Mouse (Mus musculus) liver, adult 2 months (tissue): Measurements from ENCODE around the gene Trpv5. TPM values are rescaled to one million over a fixed set of nuclear protein-coding genes. Genes with fewer than 3 reads are reported as not detected.

ENCODE experiments used
- DNase-seq: peaks from one replicate; pipeline ENCODE4 v3.0.0-alpha.2; 2011; ENCODE audit warnings: low read depth, low spot score; ENCODE audit errors: extremely low read depth
- H3K27ac ChIP-seq: fragments of 200-500 bp; replicated peaks from 2 replicates; pipeline ENCODE4 v1.5.1; 2012; ENCODE audit warnings: low read depth, mild to moderate bottlenecking, control low read depth, inconsistent platforms, low read length; ENCODE audit not compliant: insufficient read depth
- H3K27me3 ChIP-seq: fragments of 200-500 bp; 2 replicates; pipeline ENCODE4 v1.6.1; 2012; ENCODE audit warnings: mild to moderate bottlenecking, moderate library complexity, low read length, inconsistent platforms; ENCODE audit not compliant: control insufficient read depth, insufficient read depth
- H3K36me3 ChIP-seq: fragments of 200-500 bp; 2 replicates; pipeline ENCODE4 v1.6.1; 2012; ENCODE audit warnings: low read length, inconsistent platforms; ENCODE audit not compliant: control insufficient read depth, insufficient read depth
- H3K4me1 ChIP-seq: fragments of 200-500 bp; 2 replicates; pipeline ENCODE4 v1.6.1; 2011; ENCODE audit warnings: low read length; ENCODE audit not compliant: control insufficient read depth, insufficient read depth
- H3K4me3 ChIP-seq: fragments of 200-500 bp; 2 replicates; pipeline ENCODE4 v1.5.1; 2011; ENCODE audit warnings: low read depth, mild to moderate bottlenecking, control low read depth, low read length, moderate library complexity; ENCODE audit not compliant: insufficient read depth
- H3K79me2 ChIP-seq: fragments of 200-500 bp; 2 replicates; pipeline ENCODE4 v1.6.1; 2012; ENCODE audit warnings: inconsistent platforms, mild to moderate bottlenecking, low read length, moderate library complexity; ENCODE audit not compliant: control insufficient read depth, insufficient read depth
- H3K9ac ChIP-seq: fragments of 200-500 bp; 2 replicates; pipeline ENCODE4 v1.6.1; 2012; ENCODE audit warnings: low read depth, mild to moderate bottlenecking, control low read depth, inconsistent platforms, low read length
- CTCF ChIP-seq: fragments of 200-500 bp; IDR thresholded peaks from 2 replicates; pipeline ENCODE4 v1.5.1; 2011; ENCODE audit warnings: low read depth, low read length, control low read depth
- POLR2A ChIP-seq: fragments of 200-500 bp; IDR thresholded peaks from 2 replicates; pipeline ENCODE4 v1.6.1; 2011; ENCODE audit warnings: low read length, control low read depth; ENCODE audit not compliant: insufficient read depth; ENCODE audit errors: extremely low read depth
- whole genome bisulfite sequencing: fragments of 180-500 bp; shearing (Covaris S2); methylation state at CpG from one replicate; pipeline ENCODE4 v1.1.7; 2018; 5-methylcytosine and 5-hydroxymethylcytosine counted together
- polyA plus RNA-seq: library from polyadenylated mRNA; depleted of rRNA; stranded (reverse); fragments of >200 nt; gene quantifications from 2 replicates; pipeline ENCODE4 v1.2.3, GENCODE M21; 2012; rRNA removed
- total RNA-seq: library from RNA; depleted of rRNA; stranded (reverse); fragments of >200 nt; gene quantifications from 2 replicates; pipeline ENCODE4 v1.2.3, GENCODE M21; 2014; rRNA removed

Gene Trpv5
- total RNA-seq (not detected in 2 replicates), polyA plus RNA-seq (0.04 TPM in 1 of 2 replicates, not detected in the other)

DNA sequence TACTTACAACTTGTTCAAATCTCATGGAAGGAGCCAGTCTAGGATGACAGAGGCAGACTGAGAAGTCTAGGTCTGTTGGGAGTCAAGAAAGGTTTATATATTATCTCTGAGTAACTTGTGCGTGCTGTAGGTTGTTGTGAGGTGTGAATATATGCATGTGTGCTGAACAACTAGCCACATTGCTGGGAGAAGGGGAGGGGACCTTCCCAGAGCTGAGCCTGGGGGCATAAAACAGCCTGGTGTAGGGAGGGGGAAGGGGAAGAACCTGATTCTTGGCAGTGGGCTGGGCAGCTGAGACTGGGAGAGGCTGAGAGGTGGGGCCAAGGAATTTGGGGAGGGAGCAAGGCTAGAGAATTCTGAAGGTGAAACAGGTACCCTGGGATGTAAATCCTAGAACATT is at the start of gene Trpv5:
Trpv5 (minus strand) TSS at position 101 of the 400 bp plus-strand sequence.
- H3K27ac ChIP-seq, result no peak within 1 kb of the TSS
- 87% methylated on average over 1 of the region's 1 CpGs for WGBS

DNA sequence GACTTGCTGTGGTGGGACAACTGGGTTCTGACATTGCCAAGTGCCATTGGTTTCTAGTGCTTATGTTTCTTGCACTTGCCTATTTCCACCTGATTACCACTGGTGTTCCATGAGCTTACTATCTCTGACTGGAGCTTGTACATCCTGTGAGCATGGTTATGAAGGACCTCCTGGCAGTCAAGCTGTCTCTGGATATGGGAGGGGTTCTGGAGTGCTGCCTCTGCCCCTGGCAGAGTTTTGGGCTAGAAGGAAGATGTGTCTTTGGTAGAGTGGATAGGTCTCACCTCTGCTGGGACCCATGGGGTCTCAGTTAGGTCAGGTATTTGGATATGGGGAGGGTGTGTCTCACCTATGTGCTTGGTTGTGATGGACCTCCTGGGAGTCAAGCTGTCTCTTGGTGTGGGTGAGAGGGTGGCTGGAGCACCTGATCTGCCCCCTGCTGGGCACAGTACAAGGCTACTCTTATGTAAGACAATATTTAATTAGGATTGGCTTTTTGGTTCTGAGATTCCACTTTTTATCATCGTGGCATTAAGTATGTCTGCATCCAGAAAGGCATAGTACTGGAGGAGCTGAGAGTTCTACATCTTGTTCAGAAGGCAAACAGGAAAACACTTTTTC is 47.5 kb upstream of the Trpv5 start:
- WGBS, result 58% methylated on average over 1 of the region's 1 CpGs
- no peaks in the 10 kb centered on the region for H3K36me3 ChIP-seq
- TF ChIP-seq POLR2A (no peak), CTCF (no peak)
- no peak overlapping the region for H3K9ac ChIP-seq
- DNase-seq, result no peak
- no peak overlapping the region for H3K27ac ChIP-seq
- H3K27me3 ChIP-seq, result no peaks in the 10 kb centered on the region
- H3K4me3 ChIP-seq, result no peak overlapping the region
- H3K4me1 ChIP-seq, result no peaks in the 10 kb centered on the region
- no peaks in the 10 kb centered on the region for H3K79me2 ChIP-seq

More for the DNA sequence above, at the start of gene Trpv5:
- Histone ChIP-seq H3K36me3 (no peaks in the 10 kb centered on the region), H3K4me1 (no peaks in the 10 kb centered on the region), H3K27me3 (no peaks in the 10 kb centered on the region), H3K79me2 (no peaks in the 10 kb centered on the region), H3K4me3 (no peak within 1 kb of the TSS), H3K9ac (no peak within 1 kb of the TSS)
- TF ChIP-seq POLR2A, result no peak
- TF ChIP-seq CTCF, result no peak
- no peak for DNase-seq

DNA sequence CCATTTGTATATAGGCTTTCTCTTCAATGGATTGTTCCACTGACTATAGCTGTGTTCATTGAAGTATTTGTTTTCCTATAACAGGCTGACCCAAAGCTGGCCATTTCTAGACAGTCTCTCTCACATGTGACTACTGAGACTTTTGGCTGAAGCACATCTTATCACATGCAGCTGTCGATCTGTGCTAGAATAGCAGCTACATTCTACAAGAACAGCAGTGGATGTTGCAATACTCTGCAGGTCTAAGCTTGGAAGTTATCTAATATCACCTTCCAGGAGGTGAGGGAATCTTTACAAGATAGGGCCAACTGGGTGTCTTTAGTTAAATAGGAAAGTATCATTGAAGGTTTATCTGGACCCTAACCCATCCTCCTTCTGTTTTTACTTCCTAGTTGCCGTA is 40.9 kb upstream of the Trpv5 start:
- no peaks in the 10 kb centered on the region for H3K4me1 ChIP-seq
- no peaks in the 10 kb centered on the region for H3K27me3 ChIP-seq
- H3K79me2 ChIP-seq, result no peaks in the 10 kb centered on the region
- WGBS, result 72% methylated on average over 2 of the region's 2 CpGs
- no peak for DNase-seq
- H3K9ac ChIP-seq, result no peak overlapping the region
- H3K27ac ChIP-seq, result no peak overlapping the region
- H3K4me3 ChIP-seq, result no peak overlapping the region
- H3K36me3 ChIP-seq, result no peaks in the 10 kb centered on the region
- TF ChIP-seq POLR2A (no peak), CTCF (no peak)

DNA sequence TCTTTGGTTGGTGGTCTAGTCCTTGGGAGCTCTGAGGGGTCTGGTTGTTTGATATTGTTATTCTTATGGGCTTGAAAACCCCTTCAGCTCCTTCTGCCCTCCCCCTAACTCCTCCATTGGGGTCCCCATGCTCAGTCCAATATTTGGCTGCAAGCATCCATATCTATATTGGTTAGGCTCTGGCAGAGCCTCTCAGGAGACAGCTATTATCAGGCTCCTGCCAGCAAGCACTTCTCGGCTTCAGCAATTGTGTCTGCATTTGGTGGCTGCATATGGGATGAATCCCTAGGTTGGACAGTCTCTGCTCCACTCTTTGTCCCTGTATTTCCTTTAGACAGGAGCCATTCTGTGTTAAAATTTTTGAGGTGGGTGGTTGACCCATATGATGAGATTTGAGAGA is 29.7 kb upstream of the Trpv5 start:
- Histone ChIP-seq H3K79me2 (no peaks in the 10 kb centered on the region), H3K27me3 (no peaks in the 10 kb centered on the region), H3K4me1 (no peaks in the 10 kb centered on the region), H3K4me3 (no peak overlapping the region), H3K27ac (no peak overlapping the region), H3K9ac (no peak overlapping the region), H3K36me3 (no peaks in the 10 kb centered on the region)
- no peak for TF ChIP-seq CTCF
- TF ChIP-seq POLR2A, result no peak
- WGBS, result 78% methylated on average over 1 of the region's 1 CpGs
- no peak for DNase-seq

DNA sequence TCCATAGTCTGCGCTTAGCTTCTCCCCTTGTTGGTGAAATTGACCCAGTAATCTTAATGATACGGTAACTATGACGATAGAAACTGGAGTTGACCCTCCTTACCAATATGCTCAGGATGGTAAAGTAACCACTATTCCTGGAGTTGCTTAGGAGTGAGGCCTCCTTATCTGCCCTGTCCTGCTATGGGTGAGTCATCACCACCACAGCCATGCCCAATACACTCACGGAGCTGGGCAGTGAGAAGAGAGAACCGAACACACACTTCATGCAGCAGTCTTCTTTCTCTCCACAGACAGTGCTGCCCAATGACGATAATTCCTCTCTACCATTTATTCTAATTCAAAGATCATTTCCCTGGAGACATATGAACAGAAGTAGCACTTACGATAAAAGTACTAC is 25.7 kb upstream of the Trpv5 start:
- no peak for TF ChIP-seq CTCF
- TF ChIP-seq POLR2A, result no peak
- Histone ChIP-seq H3K27me3 (no peaks in the 10 kb centered on the region), H3K4me1 (no peaks in the 10 kb centered on the region), H3K36me3 (no peaks in the 10 kb centered on the region), H3K4me3 (no peak overlapping the region), H3K27ac (no peak overlapping the region), H3K79me2 (no peaks in the 10 kb centered on the region), H3K9ac (no peak overlapping the region)
- WGBS, result 87% methylated on average over 7 of the region's 7 CpGs
- DNase-seq, result no peak

DNA sequence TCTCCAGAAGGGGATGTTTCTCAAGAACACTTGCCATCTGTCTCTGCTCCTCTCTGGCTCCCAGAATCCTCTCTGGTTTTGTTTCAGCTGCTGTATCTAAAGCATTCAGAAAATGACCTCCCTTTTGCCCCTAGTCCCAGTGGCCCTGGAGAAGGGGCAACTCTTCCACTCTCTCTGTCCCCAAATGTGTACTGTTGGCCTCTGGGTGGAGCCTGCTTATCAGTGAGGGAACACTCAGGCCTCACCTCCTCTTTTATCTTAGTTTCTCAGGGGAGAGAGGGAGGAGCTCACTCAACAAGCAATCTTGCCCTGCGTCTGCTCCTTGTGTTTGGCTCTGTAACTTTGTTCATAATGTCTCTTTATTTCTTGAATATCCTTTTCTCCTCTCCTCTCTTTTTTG is 23.6 kb upstream of the Trpv5 start, which contains the start of gene Kel:
Kel (minus strand) TSS at position 217 of the 400 bp plus-strand sequence.
- no peak for DNase-seq
- Histone ChIP-seq H3K4me1 (no peaks in the 10 kb centered on the region), H3K36me3 (no peaks in the 10 kb centered on the region), H3K4me3 (no peak within 1 kb of the TSS), H3K9ac (no peak within 1 kb of the TSS), H3K27me3 (no peaks in the 10 kb centered on the region), H3K79me2 (no peaks in the 10 kb centered on the region), H3K27ac (no peak within 1 kb of the TSS)
- 37% methylated on average over 1 of the region's 1 CpGs for WGBS
- no peak for TF ChIP-seq CTCF
- no peak for TF ChIP-seq POLR2A
